Mouse (Mus musculus) gastrocnemius, postnatal 4 days (tissue): ENCODE measurements at regions not wholly inside any gene's neighbourhood (a gene's known extent, or its start where the extent isn't known, plus 50 kb on each side); places are given as distances from the start of the nearest gene placed in this dataset.

Source experiments
- DNase-seq, 2 experiments: peaks; one replicate each; pipeline ENCODE4 v3.0.0; 2021 to 2022; ENCODE audit warnings: low spot score in 2 of 2, mixed read lengths in 2 of 2

DNA sequence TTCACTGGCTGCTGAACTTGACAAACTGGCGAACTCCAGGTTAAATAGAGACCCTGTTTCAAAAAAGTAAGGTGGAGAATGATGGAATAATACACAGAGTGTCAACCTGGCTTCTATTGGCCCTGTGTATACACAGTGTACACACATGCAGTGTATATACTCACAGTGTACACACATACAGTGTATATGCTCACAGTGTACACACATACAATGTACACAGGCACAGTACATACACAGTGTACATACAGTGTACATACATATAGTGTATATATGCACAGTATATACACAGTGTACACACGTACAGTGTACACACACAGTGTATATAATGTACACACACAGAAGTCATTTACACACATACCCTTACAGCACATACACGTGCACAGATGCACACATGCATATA, 52.4 kb upstream of the Aldh1b1 start:
- DNase-seq: no peak

DNA sequence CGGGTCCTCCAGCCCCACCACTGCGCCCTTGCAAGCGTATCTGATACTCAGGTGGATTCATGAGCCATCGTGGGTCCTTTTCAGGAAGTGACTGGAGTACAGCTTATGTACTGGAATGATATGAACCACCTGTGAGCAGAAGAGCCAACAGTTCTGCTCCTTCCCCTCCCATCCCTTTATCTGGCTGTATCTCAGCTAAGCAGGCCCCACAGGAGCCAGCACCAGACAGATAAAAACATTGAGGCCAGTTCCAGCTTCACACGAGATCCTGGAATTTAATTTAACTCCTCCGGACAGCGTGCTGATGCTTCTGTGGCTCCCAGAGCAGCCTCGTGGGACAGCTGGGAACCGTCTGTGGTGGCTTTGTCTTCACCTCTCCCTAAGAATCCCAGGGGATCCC, 53.1 kb upstream of the Aldh1b1 start:
- DNase-seq: no peak

DNA sequence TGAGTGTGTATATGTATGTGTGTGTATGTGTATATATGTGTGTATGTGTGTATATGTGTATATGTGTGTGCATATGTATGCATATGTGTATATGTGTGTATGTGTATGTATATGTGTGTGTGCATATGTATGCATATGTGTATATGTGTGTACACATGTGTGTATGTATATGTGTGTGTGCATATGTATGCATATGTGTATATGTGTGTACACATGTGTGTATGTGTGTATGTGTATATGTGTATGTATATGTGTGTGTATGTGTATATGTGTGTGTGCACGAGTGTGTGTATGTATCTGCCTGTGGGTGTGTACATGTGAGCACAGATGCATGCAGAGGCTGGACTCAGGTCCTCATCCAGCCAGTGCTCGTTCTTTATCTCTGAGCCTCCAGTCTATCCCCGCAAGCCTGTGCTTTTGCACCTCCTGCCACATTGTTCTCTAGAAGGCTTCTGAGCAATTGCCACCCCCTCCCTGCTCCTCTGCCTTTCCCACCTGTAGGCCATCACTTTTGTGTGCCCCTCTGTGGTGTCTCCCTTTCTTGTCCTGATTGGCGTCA, 53.9 kb upstream of the Aldh1b1 start:
- DNase-seq: no peak

DNA sequence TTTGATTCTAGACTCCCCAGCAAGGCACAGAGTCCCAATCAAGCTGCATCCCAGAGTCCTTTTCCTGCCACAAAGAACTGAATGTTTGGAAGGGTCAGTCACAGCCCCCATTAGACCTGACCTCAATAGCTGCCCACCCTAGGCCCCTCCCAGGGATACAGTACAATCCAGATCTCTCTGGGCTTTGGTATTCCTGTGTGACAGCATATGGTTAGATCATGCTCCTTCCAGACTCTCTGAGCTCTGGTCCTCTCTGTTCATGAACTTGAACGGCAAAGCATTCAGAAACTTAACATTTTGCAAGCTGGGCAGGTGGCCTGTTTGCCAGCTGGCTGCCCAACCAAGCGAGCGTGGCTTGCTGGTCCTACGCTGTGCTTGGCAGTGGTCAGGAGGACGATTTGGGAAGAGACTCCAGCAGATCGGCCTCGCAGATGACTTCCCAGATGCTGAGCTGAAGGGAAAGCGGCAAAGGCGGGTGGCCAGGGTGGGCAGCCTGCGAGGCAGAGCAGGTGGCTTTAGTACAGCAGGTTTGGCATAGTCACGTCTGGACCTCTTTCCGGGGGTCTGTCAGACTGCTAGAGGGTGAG, 58.0 kb upstream of the Aldh1b1 start:
- no peak for DNase-seq

DNA sequence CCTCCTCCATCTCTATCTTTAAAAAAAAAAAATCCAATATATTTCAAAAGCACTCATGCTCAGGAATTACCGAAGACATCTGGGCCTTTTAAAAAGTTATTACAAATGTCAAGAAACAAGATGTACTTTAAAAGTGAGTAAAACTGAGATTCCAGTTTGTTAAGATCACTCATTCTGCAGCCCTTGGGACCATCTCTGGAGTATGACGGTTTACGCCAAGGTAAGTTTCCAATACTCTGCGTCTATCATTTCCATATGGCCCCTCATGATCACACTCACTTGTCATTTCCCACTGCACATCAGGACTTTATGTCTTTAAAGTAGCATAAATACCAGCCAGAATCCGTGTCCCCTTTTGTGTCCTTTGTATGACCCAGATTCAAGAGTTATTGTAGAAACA, 58.5 kb upstream of the Aldh1b1 start:
- DNase-seq: no peak

DNA sequence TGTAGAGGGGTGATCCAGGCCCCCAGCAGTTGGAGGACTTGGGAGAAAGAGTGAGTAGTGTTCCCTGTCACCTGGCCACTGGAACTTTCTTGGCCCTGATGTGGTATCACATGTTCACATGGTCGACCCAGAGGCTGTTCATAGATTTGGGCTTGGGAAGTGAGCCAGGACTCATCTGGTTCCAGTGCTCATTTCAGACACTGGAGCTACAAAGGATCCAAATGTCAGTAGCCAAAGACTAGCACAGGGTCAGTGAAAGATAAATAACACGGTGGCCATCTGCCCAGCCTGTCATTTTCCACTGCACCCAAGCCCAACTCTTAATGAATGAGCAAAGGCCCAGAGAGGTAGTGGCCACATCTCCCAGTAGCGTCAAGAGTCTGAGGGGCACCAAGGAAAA, 59.1 kb upstream of the Aldh1b1 start:
- no peak for DNase-seq

DNA sequence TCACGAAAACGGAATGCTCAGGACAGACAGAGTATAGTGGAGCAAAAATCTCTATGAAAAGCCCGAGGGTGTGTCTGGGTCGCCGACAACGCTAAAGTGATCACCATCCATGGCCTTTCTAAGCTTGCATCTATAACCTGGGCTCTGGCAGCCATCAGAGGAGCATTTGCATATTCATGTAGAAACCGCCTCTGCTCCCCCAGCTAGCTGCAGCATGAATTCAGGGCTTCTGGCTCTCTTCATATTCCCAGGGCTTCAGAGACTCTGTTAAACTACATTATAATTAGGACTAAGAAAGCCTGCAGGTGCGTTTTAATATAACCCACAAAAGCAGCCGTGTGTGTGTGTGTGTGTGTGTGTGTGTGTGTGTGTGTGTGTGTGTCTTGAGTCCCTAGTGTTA, 59.7 kb upstream of the Aldh1b1 start:
- DNase-seq: no peak

DNA sequence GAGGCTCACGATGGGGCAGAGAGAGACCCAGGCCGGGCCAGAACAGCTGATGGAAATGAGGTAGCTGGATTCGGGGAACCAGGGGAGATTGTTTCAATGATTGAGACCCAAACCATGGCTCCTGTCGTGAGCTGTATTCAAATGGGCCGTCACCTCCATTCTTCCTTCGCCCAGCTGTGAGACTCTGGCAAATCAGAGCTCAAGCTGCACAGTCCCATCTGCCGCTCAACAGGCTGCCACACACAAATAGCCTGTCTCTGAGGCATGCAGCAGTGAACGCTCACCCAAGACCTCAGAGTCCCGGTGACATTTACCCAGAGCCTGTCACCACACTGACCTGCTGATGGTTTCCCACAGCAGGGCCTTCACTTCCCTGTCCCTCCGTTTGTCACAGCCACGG, 60.1 kb upstream of the Aldh1b1 start:
- no peak for DNase-seq

DNA sequence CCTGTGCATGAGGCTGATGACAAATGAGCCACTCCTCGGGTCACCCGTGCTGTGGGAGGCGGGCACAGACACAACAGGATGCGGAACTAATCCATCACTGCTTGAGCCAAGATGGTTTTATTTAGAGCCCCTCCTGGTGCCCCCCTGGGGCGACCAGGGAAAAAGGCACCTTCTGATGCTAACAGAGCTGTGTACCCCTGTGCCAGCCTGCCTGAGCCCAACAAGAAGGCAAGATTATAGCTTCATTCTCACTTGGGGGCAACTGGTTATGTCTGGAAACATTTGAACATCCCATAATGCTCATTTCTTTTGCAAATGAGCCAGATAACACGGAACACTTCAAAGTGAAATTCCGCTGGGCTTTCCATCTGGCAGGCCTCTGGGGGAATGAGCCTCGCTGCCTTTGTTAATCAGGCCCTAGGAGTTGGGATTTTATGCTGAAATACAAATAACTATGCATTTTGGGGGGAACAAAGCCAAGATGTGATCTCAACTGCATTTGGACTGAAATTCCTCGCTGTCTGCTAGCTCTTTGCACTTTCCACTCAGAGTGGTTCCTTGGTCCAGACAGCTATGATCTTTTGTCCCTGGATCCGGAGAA, 62.5 kb upstream of the Aldh1b1 start:
- no peak for DNase-seq

DNA sequence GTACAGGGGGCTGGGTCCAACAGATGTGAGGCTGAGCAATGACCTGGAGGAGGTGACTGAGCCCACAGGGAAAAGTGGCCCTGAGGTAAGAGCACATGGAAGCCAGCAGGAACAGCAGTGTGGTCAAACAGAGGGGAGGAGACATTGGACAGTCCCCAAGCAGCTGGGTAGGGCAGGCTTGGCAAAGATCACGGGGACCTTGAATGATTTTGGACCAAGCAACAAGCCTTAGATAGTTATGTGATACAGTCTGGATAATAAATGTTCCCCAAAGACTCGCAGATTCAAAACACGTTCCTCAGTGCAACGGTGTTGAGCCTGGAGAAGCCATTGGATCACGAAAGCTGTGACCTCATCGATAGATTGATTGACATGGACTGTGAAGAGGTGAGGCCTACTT, 64.8 kb upstream of the Aldh1b1 start:
- DNase-seq: no peak

DNA sequence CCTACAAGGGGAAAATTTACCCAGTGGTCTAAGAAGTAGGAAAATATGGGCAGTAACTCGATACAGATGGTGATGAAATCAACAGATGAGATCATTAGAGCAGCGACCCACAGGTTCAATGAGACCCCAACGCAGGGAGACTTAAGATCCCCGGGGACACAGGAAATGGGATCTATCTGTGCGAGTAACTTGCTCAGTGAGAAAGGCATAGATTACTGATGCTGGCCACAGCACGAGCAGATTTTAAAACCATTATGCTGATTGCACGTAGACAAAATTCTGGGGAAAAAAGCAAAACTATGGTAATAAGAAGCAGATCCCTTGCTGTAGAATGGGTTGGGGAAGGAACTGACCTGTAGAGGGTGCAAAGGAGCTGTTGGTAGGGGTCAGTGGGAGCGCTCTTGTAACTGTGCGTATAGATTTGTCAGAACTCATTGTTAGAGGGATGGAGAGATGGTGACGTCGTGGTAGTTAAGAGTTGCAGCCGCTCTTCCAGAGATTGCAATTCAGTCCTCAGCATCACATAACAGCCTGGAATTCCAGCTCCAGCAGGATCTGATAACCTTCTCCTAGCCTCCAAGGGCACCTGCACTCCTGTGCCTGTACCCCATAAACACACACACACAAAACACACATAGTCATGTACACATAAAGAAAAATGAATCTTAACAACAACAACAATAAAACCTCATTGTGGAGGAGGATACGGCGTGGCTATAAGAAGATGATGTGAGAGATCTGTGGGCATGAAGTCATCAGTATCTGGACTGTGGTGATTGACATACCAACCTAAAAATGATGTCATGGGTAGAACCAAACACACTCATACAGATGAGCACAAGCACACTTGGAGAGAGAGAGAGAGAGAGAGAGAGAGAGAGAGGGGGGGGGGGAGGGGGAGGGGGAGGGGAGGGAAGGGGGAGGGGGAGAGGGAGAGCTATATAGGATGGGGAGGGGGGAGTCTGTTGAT, 67.7 kb upstream of the Aldh1b1 start:
- no peak for DNase-seq

DNA sequence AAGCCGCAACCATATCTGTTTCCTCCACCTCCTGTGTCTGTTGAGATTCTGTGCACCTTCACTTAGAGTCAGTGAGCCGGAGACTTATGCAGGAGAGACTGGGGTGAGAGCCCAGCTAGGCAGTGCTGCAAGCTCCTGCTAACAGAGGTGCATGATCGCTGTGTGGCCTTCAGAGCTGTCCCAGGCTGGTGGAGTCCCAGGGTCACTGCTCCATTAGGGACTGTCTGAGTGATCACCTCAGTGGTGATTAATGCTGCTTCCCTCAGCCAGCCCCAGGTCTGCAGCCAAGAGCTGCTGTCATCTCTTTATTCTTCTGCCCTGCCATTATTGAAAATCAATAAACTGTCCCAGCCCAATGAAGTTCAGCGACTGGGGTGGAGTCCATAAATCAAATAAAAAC, 69.0 kb upstream of the Aldh1b1 start:
- no peak for DNase-seq

DNA sequence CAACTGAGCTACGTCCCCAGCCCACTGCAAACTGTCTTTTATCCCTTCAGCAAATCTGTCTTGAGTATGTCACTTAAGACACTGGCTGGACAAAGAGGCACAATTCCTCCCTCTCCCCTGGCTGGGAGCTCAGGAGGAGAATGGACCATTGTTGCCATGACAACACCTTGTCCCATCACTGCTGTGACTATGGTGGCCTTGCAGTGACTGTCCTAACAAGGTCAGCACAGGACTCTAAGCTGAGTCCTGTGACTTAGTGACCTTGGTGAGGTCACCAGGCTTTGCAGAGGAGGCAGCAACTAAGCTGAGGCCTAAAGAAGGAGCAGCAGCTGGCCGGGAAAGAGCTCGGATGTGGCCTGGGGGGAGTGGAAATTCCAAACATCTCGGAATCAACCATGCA, 70.0 kb upstream of the Aldh1b1 start:
- DNase-seq: no peak

DNA sequence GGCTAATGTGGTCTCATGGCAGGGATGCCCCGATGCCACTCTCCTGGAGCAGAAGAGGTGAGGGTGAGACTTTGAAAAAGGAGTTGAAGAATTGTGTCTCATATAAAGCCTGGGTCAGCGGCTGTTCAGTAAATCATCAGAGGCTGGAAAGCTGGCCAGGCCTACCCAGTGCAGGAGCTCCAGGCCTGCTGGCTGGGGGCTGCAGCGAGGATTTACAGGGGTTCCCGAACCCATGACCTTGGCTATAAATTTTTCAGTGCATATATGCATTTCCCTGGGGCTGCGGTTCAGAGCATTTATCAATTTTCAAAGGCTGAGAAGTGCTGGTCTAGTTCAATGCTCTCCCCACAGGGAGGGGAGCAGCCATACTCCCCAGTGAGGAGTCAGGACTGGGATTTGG, 70.9 kb upstream of the Aldh1b1 start:
- DNase-seq: no peak

DNA sequence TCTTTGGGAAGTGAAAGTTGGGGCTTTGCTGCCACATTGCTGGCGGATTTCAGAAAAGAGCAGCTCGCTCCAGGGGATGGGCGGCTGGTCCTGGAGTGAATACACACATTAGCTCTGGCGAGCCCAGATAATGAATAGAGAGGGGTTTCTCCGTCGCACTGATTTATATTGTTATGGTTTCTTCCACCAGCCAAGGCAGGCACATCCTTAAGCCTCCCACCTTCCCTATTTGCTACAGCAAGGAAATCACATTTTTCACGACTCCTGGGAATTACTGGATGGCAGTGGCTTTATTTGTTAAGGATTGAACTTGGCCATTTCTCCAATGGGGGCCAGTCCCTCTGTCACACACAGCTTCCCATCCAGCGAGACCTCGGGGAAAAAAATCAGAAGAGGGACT, 71.3 kb upstream of the Aldh1b1 start:
- no peak for DNase-seq

DNA sequence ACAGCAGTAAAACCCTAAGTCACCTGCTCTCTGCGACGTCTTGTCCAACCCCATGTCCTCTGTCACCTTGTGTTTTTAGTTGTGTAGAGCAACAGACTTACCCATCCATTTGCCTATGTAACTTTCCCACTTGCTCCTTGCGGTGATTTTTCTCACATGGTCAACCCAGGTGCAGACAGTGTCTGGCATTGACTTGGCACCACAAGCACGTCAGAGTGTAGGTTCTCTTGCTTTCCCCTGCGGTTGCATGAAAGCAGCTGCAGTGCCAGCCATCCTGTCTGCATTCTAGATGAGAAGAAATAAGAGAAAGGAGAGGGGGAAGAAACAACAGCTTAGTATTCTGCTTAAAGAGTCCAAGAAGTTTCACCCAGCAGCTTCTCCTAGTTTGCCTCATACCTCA, 72.0 kb upstream of the Aldh1b1 start:
- no peak for DNase-seq

DNA sequence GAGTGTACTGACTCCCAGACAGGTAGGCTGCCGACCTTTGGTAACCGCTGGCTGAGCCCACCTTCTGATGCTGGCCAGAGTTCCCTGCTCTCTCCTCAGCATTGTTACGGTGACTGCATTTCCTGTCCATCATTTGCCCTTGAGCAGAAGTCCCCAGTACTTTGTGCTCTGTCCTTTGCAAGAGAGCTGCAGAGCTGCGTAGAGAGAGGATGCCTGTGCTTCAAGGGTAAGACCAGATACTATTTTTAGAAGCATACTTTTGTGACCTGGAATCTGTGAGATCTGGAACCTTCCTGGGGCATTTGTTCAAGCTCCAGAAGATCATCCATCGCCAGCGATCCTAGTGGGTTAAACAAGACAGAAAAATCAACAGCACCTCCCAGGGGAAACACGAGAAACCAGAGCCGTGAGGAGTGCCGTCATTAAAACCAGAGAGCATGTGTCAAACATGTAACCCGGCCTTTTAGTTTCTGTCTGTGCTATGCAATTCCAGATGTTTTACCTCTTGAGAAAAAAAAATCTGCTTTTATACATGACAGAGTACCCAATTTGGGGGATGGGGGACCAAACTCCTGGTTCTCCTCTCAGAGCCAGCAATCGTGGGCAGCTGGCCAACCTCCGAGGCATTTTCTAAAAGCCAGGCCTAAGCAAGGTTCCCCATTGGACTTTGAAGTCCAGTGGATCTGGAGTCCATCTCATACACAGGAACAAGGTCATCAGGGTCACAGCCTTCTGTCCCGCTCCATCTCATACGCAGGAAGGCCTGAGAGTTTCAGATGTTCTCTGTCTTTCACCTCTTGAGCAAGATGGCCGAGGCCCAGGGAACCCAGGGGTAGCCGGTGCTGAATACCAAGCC, 73.5 kb upstream of the Aldh1b1 start:
- DNase-seq: no peak

DNA sequence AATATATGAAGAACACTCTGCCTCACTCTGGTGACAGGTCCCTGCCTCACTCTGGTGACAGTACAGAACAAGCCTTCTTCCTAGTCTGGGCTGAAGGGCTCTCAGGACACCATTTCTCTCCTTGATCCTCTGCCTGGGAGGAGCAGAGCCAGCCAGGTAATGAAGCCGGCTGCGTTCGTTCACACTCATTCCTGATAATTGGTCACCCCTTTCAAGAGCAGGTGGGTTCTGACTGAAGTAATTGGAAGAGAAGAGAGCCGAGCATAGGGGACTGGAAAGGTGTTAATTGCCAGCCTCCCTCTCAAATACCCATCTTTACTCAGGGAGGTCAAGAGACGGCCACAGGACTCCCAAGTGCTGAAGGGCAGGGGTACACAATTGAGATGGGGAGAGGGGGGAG, 78.5 kb upstream of the Aldh1b1 start:
- no peak for DNase-seq

DNA sequence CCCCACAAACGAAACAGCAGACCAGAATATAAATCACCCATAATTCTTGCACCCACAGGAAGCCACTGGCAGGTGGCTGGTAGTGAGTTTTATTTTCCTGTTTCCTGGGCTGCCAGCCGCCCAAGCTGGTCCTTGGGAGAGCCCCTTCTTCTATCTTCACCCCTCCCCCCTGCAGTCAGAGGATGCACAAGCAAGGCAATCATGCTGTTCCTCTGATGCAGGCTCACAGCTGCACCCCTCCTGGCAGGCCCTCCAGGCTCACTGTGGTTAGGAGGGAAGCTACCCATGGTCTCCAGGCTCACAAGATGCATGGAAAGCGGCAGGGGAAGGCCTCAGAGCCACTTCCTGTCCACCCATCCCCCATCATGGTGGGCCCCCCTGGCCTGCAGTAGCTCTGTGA, 79.3 kb upstream of the Aldh1b1 start:
- no peak for DNase-seq

DNA sequence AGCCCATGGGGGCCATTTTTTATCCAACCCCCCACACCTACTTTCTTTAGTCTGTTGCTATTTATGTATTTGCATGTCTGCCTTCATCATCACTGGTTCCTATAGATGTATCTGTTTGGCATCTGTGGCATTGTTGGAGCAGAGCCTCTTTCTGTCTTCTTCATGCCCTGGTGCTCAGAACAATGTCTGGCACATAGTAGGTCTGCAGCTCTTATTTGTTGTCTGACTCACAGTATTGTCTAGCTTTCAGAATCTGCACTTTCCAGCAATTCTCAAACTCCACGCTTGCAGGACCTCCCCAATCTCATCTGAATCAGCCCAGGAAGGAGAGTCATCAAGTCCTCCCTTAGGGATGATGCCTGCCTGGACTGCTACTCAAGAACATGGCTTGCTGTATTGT, 82.9 kb upstream of the Aldh1b1 start:
- no peak for DNase-seq

DNA sequence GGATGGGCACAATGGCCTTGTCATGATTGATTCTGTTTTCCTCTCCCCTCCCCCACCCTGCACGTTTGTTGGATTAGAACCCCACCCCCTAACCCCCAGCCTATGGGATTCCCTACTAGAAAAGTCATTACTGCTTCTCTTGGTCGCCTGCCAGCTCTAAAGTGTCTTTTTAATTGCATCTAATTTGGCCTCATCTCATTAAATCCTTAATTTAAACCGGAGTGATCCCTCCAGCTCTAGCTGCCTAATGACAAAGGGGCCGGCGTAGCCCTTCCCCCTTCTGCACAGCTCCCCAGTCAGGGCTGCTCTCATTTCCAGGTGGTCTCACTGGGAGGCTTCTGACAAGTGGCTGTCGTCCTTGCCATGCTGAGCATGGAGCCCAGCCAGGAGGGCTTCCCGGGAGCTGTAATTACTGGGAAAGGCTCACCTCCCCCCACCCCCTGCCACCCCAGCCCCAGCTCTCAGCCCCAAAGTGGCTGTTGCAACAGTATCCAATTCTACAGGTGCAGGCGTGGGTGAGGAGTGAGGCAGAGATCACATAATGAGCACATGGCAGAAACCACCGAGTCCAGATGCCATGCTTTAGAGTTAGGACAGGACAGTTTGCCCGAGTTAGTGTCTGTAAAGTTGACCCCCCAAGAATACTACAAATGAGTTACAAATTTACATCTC, 84.8 kb upstream of the Aldh1b1 start:
- no peak for DNase-seq
